ENCODE assay signal across 25 mouse cellular contexts in the genomic region with DNA sequence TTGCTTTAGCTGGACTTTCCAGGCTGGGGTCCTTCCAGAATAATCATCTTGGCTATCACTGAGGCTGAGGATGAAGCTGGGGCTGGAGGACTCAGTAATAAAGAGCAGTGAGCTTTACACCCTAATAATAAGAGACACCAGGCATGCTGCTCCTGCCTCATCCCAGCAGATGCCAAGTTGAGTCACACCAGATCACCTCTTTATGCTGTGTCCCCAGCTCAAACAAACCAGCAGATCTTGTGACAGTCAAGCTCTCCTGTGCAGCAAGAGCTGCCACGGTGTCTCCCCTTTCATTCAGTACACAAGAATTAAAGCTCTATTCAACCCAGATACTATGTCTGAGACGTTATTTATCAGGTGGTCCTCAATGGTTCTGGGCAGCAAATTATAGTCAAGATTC.
DNase-seq lines count a peak whose midpoint lies in the region; ATAC-seq lines count a peak whose summit lies in the region.
"Had no signal": no experiment of that assay in that cellular context is flagged by ENCODE, and none has a peak within 500 bp of the region (broad histone marks: within the 10 kb centered on the region; RNA-seq: fewer than 3 reads in every experiment).

No protein-coding gene starts in this region.

- no peaks in the 10 kb centered on the region for H3K36me3 ChIP-seq in heart, embryonic 11.5 days (ENCODE audit: control insufficient read depth, insufficient read depth, low read length)
- H3K36me3 ChIP-seq: embryonic facial prominence, embryonic 12.5 days; embryonic facial prominence, embryonic 15.5 days; heart, embryonic 15.5 days; hindbrain, embryonic 12.5 days; hindbrain, embryonic 15.5 days had no signal

- H3K4me1 ChIP-seq in heart, embryonic 11.5 days (ENCODE audit: control insufficient read depth, insufficient read depth, low read length): 0 out of 2 replicates have a peak, but pooled peaks cover 6% of the 10 kb centered on the region
- H3K4me1 ChIP-seq: embryonic facial prominence, embryonic 12.5 days; embryonic facial prominence, embryonic 15.5 days had no signal

- intact Hi-C loops in left cerebral cortex, postnatal 25 days (cut with DNase I): no loop called here

- no peaks in the 10 kb centered on the region for H3K9me3 ChIP-seq in heart, embryonic 11.5 days (replicated peaks; ENCODE audit: control insufficient read depth, low read length)
- H3K9me3 ChIP-seq: embryonic facial prominence, embryonic 12.5 days; embryonic facial prominence, embryonic 15.5 days; heart, embryonic 12.5 days; heart, embryonic 15.5 days; hindbrain, embryonic 12.5 days; hindbrain, embryonic 15.5 days had no signal

- no peak overlapping the region for H3K4me3 ChIP-seq in heart, embryonic 11.5 days (ENCODE audit: low read depth, low read length)
- H3K4me3 ChIP-seq: embryonic facial prominence, embryonic 12.5 days; embryonic facial prominence, embryonic 15.5 days; heart, embryonic 12.5 days; heart, embryonic 15.5 days; hindbrain, embryonic 12.5 days; hindbrain, embryonic 15.5 days had no signal

- DNase-seq in gastrocnemius, adult 18-20 months (ENCODE audit: low spot score): peak; percentile 37
- DNase-seq in gastrocnemius, adult 8-10 months (ENCODE audit: low spot score in 2 of 2): no peak
- peak; percentile 79 for DNase-seq in heart, adult 11 months
- peak; percentile 10 for DNase-seq in Muller cell, postnatal 12 days (ENCODE audit: inconsistent ontology term)
- DNase-seq in left cerebral cortex, postnatal 25 days (ENCODE audit: low spot score in 2 of 2): no peak
- DNase-seq: adrenal gland, postnatal 10 days; adrenal gland, postnatal 36 days; cerebellum, adult 11 months; cerebellum, adult 2 months; cerebellum, adult 9-11 months; cerebellum, postnatal 25 days; forebrain, postnatal 0 days; heart, adult 18-20 months; heart, postnatal 14 days; kidney, adult 2 months had no signal

- H3K9ac ChIP-seq in heart, embryonic 11.5 days (ENCODE audit: low read depth, low read length): no peak overlapping the region
- H3K9ac ChIP-seq: embryonic facial prominence, embryonic 12.5 days; embryonic facial prominence, embryonic 15.5 days; forebrain, postnatal 0 days; heart, embryonic 12.5 days; heart, embryonic 15.5 days; hindbrain, embryonic 12.5 days; hindbrain, embryonic 15.5 days had no signal

- H3K27ac ChIP-seq in heart, embryonic 11.5 days (ENCODE audit: low read depth, low read length): no peak overlapping the region
- H3K27ac ChIP-seq: embryonic facial prominence, embryonic 12.5 days; embryonic facial prominence, embryonic 15.5 days; heart, embryonic 15.5 days; hindbrain, embryonic 12.5 days; hindbrain, embryonic 15.5 days had no signal

- 49% methylated on average over 2 of the region's 2 CpGs for WGBS in heart, embryonic 11.5 days (ENCODE audit: insufficient replicate concordance)

- no peaks in the 10 kb centered on the region for H3K27me3 ChIP-seq in heart, embryonic 11.5 days (ENCODE audit: control insufficient read depth, insufficient read depth, low read length)
- H3K27me3 ChIP-seq: heart, embryonic 12.5 days; heart, embryonic 15.5 days; hindbrain, embryonic 12.5 days; hindbrain, embryonic 15.5 days; Patski had no signal

- no peak overlapping the region for H3K4me2 ChIP-seq in heart, embryonic 11.5 days
- H3K4me2 ChIP-seq: embryonic facial prominence, embryonic 12.5 days; embryonic facial prominence, embryonic 15.5 days; heart, embryonic 12.5 days; heart, embryonic 15.5 days; hindbrain, embryonic 12.5 days; hindbrain, embryonic 15.5 days had no signal

- no peak for ATAC-seq in heart, embryonic 11.5 days (replicated peaks; ENCODE audit: insufficient number of reproducible peaks, low FRiP score, low TSS enrichment)
- ATAC-seq: forebrain, embryonic 14.5 days; forebrain, postnatal 0 days; intestine, postnatal 0 days; Patski had no signal

Comparison
In these comparisons a context has a peak if more than half of its experiments do, and no peak if none do; other contexts are left out.
1. DNase-seq: peak in gastrocnemius, adult 18-20 months (single experiment), heart, adult 11 months (single experiment) and Muller cell, postnatal 12 days (single experiment); none in gastrocnemius, adult 8-10 months (0 of 2) and left cerebral cortex, postnatal 25 days (0 of 2).